Mouse (Mus musculus) forebrain, embryonic 15.5 days (tissue): ENCODE measurements around the gene Adamtsl1. TPM values are rescaled to one million over a fixed set of nuclear protein-coding genes. Genes with fewer than 3 reads are reported as not detected.

Source experiments
- ATAC-seq: fragments of 200-750 bp; cut with Nextera tagmentation; replicated peaks from 2 replicates; pipeline ENCODE4 v1.8.0; 2017; ENCODE audit warnings: mild to moderate bottlenecking, moderate TSS enrichment, moderate library complexity
- H3K27ac ChIP-seq: fragments of 300-500 bp; sonication (generic); replicated peaks from 2 replicates; pipeline ENCODE4 v1.5.1; 2015; ENCODE audit warnings: mild to moderate bottlenecking, inconsistent platforms
- H3K27me3 ChIP-seq: fragments of 300-500 bp; sonication (generic); 2 replicates; pipeline ENCODE4 v1.6.1; 2015; ENCODE audit warnings: inconsistent platforms
- H3K36me3 ChIP-seq: fragments of 300-500 bp; sonication (generic); 2 replicates; pipeline ENCODE4 v1.6.1; 2015; ENCODE audit warnings: mild to moderate bottlenecking, inconsistent platforms
- H3K4me1 ChIP-seq: fragments of 300-500 bp; sonication (generic); 2 replicates; pipeline ENCODE4 v1.6.1; 2015; ENCODE audit warnings: inconsistent platforms
- H3K4me2 ChIP-seq: fragments of 300-500 bp; sonication (generic); replicated peaks from 2 replicates; pipeline ENCODE4 v1.6.1; 2015; ENCODE audit warnings: mild to moderate bottlenecking, inconsistent platforms
- H3K4me3 ChIP-seq: fragments of 300-500 bp; sonication (generic); 2 replicates; pipeline ENCODE4 v1.5.1; 2015; ENCODE audit warnings: mild to moderate bottlenecking, inconsistent platforms
- H3K9ac ChIP-seq: fragments of 300-500 bp; sonication (generic); replicated peaks from 2 replicates; pipeline ENCODE4 v1.6.1; 2015; ENCODE audit warnings: mild to moderate bottlenecking, inconsistent platforms
- H3K9me3 ChIP-seq: fragments of 300-500 bp; sonication (generic); 2 replicates; pipeline ENCODE4 v1.6.1; 2016; ENCODE audit warnings: inconsistent platforms
- WGBS: fragments of 180-500 bp; shearing (Covaris S2); methylation state at CpG from one replicate; pipeline ENCODE4 v1.1.7; 2015; ENCODE audit warnings: mixed read lengths; 5-methylcytosine and 5-hydroxymethylcytosine counted together
- polyA plus RNA-seq: library from polyadenylated mRNA; unstranded; fragments of >200 nt; fragmentation: Nextera tagmentation; extraction: Ambion mirVana; gene quantifications from 2 replicates; pipeline ENCODE4 v1.2.1, GENCODE M21; 2015

Adamtsl1 gene
- polyA plus RNA-seq, 1 experiment from 2014 or later, result 6.3 TPM

DNA sequence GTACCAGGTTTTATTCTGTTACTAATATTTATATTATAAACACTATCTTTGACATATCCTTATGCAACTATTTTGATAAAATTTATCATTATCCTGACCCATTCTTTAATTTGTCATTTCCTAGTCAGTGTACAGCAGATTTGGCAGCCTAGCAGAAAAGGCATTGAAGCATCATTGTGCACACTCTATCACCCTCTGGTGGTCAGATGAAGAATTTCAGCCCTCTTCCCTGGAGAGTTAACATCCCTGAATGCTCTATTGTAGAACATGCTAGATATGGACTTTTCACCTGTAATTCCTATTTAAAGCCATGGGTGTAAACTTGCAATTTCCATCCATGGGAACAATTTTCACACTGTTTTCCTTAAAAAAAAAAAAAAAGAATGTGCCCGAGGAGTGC lies 305.2 kb downstream of the Adamtsl1 start:
- ATAC-seq, result peak; percentile 69; the same call in 1 of the 2 replicates
- Histone ChIP-seq H3K9me3 (no peaks in the 10 kb centered on the region), H3K4me3 (no peak overlapping the region), H3K9ac (no peak overlapping the region), H3K36me3 (no peaks in the 10 kb centered on the region), H3K27ac (no peak overlapping the region), H3K27me3 (no peaks in the 10 kb centered on the region), H3K4me2 (no peak overlapping the region), H3K4me1 (peaks cover 4% of the 10 kb centered on the region)
- 78% methylated on average over 1 of the region's 1 CpGs for WGBS

DNA sequence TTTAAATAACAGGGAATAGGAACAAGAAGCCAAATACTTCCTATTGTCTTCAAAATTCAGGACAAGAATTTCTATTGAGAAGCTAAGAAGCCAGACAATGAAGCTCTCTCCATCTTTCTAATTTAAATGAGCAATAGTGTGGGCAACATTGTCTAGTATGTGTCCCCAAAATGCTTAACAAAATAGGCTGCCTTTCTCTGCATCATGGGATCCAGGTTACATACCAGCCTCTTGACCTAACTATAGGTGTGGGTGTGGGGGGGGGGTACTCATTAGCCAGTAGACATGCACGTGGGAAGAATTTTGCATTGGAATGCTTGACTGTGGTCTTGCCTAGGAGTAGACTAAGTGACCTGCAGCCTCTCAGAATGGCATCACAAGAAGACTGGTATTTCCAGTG lies 305.9 kb downstream of the Adamtsl1 start:
- Histone ChIP-seq H3K4me1 (peaks cover 6% of the 10 kb centered on the region), H3K4me2 (no peak overlapping the region), H3K27me3 (no peaks in the 10 kb centered on the region), H3K36me3 (no peaks in the 10 kb centered on the region), H3K9me3 (no peaks in the 10 kb centered on the region), H3K4me3 (no peak overlapping the region), H3K9ac (no peak overlapping the region), H3K27ac (no peak overlapping the region)
- 41% methylated on average over 1 of the region's 1 CpGs for WGBS
- no peak for ATAC-seq

DNA sequence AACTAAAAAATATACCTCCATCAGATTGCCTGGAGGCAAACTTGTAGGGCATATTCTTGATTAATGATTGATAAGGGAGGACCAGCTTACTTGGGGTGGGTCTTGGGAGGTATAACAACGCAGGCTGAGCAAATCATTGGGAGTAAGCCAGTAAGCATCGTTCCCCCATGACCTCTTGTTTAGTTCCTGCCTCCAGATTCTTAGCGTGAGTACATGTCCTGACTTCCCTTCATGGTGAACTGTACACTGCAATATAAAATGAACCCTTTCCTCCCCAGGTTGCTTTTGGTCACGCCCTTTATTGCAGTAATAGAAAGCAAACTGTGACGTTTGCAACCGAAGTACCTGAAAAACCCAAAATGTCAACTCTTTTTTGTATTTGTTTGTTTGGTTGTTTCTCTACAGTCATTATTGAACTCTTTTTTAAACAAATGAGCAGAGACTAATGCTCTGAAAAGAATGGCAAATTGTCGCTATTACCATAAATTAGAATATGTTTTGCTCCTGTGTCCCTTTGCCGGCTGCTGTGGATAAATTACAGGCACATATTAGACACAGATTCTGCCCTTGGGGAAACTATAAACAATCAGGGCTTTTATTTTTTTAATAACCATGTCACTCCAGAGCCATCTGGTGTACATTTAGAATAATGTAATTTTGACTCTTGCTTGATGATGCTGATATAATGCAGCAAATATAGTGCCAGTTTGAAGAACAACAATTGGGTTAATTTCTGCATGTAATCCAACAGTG lies 310.2 kb downstream of the Adamtsl1 start:
- no peaks in the 10 kb centered on the region for H3K36me3 ChIP-seq
- no peak overlapping the region for H3K4me3 ChIP-seq
- peak; percentile 91 for ATAC-seq
- peaks cover 6% of the 10 kb centered on the region for H3K4me1 ChIP-seq
- H3K27me3 ChIP-seq, result no peaks in the 10 kb centered on the region
- peak overlapping the region; percentile 41; the same call in 1 of the 2 replicates for H3K27ac ChIP-seq
- WGBS, result 35% methylated on average over 8 of the region's 8 CpGs
- H3K4me2 ChIP-seq, result no peak overlapping the region
- no peaks in the 10 kb centered on the region for H3K9me3 ChIP-seq
- no peak overlapping the region for H3K9ac ChIP-seq

DNA sequence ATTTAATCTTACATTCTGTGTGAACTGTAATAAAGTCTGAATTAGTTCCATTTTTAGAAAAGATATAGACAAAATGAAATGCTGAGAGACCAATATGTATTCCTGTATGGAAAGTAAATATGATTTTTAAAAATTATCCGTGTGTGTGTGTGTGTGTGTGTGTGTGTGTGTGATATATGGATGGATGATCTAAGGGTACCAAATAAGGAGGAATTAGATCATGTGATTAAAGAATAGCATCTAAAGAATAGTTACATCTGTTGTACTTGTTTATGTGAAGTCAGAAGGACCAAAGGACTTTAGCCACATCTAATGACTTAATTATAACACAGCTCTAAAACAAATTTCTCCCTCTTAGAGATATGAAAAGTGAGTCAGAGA lies 310.7 kb downstream of the Adamtsl1 start:
- peak; percentile 48 for ATAC-seq
- Histone ChIP-seq H3K4me2 (no peak overlapping the region), H3K9me3 (no peaks in the 10 kb centered on the region), H3K9ac (no peak overlapping the region), H3K4me1 (peaks cover 6% of the 10 kb centered on the region), H3K36me3 (no peaks in the 10 kb centered on the region), H3K27ac (0 out of 2 replicates have a peak overlapping the region, but pooled peaks have one; percentile 27), H3K4me3 (no peak overlapping the region), H3K27me3 (no peaks in the 10 kb centered on the region)
- 66% methylated on average over 1 of the region's 1 CpGs for WGBS

DNA sequence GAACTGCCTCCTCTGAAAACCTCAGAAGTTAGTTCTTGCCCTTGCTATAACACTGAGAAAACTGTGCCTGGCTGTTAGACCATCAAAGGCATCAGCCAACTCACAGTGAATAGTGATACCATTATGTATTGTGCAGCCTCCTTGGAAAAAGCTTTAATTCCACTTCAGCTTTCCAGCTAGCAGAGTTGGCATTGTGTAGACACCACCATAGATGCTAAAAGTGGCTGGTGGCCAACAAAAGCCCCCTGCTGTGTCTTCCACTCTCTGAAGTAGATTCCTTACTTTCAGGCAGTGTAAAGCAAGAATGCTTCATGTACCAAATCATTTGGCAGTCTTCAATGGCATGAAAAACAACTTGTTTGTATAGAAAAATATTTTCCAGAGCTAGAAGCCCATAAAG lies 323.1 kb downstream of the Adamtsl1 start:
- H3K9ac ChIP-seq, result no peak overlapping the region
- peaks cover 13% of the 10 kb centered on the region for H3K4me1 ChIP-seq
- ATAC-seq, result peak; percentile 83
- H3K9me3 ChIP-seq, result no peaks in the 10 kb centered on the region
- H3K36me3 ChIP-seq, result no peaks in the 10 kb centered on the region
- peak overlapping the region; percentile 55; the same call in 1 of the 2 replicates for H3K27ac ChIP-seq
- H3K4me3 ChIP-seq, result no peak overlapping the region
- no peaks in the 10 kb centered on the region for H3K27me3 ChIP-seq
- no peak overlapping the region for H3K4me2 ChIP-seq

DNA sequence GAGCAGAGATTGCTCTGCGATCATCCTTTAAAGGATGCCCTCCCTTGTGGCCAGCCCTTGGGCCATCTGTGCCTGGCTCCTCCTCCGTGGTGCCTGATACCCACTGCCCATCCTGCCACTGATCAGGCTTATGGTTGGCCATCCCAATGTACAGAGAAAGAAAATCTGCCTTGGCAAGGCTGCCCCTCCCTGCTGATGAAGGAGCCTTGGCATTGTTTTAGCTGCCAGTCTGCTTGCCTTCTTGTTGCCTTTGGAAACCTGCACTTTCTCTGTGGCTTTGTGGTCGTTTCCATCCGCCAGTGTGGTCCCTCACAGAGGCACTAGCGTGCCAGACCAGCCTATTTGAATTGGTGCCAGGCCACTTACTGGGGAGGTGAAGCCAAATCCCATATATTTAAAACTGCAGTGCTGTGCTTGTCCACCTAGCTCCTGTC lies 323.6 kb downstream of the Adamtsl1 start:
- Histone ChIP-seq H3K27ac (peak overlapping the region; percentile 55; the same call in 1 of the 2 replicates), H3K4me1 (peaks cover 16% of the 10 kb centered on the region), H3K4me2 (no peak overlapping the region), H3K9me3 (no peaks in the 10 kb centered on the region), H3K36me3 (no peaks in the 10 kb centered on the region), H3K9ac (no peak overlapping the region), H3K4me3 (no peak overlapping the region), H3K27me3 (no peaks in the 10 kb centered on the region)
- ATAC-seq, result peak; percentile 78
- 22% methylated on average over 5 of the region's 5 CpGs for WGBS

DNA sequence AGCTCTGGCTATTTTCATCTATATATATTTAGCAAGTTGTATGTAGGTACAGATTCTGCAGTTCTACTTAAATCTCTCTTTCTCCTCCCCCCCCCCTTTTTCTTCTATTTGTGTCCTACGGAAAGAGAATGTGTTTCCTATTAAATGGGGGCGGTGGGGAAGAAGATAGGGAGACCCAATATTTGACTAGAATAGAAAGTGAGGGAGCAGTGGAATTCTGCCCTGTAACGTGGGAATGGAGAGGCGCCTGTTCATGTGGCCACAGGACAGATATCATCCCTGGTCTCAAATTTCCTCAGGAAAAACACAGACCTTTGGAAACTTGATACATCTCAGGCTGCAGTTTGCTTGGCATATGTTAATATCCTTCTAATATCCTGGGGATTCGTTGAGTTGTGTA lies 324.1 kb downstream of the Adamtsl1 start:
- WGBS, result 66% methylated on average over 5 of the region's 5 CpGs
- Histone ChIP-seq H3K9ac (no peak overlapping the region), H3K27ac (no peak overlapping the region), H3K4me1 (peaks cover 16% of the 10 kb centered on the region), H3K27me3 (no peaks in the 10 kb centered on the region), H3K4me2 (no peak overlapping the region), H3K4me3 (no peak overlapping the region), H3K36me3 (no peaks in the 10 kb centered on the region), H3K9me3 (no peaks in the 10 kb centered on the region)
- ATAC-seq, result no peak

DNA sequence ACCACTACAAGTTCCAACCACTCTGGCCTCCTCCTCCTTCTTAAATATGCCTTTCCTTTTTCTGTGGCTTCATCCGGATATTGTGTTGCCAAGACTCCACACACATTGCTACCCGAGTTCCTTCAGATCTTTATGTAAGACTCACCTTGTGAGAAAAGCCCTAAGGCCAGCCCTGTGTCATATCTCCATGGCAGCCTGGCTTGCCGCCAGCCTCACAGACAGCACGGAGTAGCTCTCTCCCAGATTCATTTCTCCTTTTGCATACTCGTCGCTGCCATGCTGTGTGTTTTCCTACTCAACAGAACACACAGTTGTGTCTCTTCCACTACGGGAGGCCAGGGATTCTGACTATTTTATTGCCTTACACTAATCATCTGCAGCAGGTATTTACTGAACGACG lies 328.1 kb downstream of the Adamtsl1 start:
- no peak overlapping the region for H3K9ac ChIP-seq
- H3K4me3 ChIP-seq, result no peak overlapping the region
- H3K27ac ChIP-seq, result no peak overlapping the region
- ATAC-seq, result 0 out of 2 replicates have a peak, but pooled peaks have one; percentile 33
- no peaks in the 10 kb centered on the region for H3K9me3 ChIP-seq
- H3K27me3 ChIP-seq, result no peaks in the 10 kb centered on the region
- 45% methylated on average over 9 of the region's 9 CpGs for WGBS
- no peak overlapping the region for H3K4me2 ChIP-seq
- H3K36me3 ChIP-seq, result no peaks in the 10 kb centered on the region
- H3K4me1 ChIP-seq, result peaks cover 14% of the 10 kb centered on the region

DNA sequence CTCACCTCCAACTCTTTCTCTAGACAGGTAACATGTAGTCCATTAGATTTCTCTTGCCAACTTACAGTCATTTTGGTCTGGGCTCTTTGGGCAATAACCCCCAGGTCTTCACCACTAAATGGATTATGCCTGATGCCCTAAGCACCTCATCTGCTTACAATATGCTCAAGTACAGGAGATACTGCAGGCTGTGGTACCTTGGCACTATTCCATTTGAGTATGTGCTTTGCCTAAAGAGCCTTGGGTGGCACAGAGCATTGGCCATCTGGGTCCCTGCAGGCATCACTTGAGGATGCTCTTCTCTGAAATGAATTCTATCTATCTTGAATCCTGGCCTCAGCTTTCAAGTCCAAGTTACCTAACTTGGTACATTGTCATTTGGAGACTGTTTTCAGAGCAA lies 330.4 kb downstream of the Adamtsl1 start:
- ATAC-seq, result no peak
- Histone ChIP-seq H3K36me3 (no peaks in the 10 kb centered on the region), H3K9me3 (no peaks in the 10 kb centered on the region), H3K4me3 (no peak overlapping the region), H3K27ac (no peak overlapping the region), H3K27me3 (no peaks in the 10 kb centered on the region), H3K9ac (no peak overlapping the region), H3K4me2 (no peak overlapping the region), H3K4me1 (peaks cover 8% of the 10 kb centered on the region; the same call in 1 of the 2 replicates)

DNA sequence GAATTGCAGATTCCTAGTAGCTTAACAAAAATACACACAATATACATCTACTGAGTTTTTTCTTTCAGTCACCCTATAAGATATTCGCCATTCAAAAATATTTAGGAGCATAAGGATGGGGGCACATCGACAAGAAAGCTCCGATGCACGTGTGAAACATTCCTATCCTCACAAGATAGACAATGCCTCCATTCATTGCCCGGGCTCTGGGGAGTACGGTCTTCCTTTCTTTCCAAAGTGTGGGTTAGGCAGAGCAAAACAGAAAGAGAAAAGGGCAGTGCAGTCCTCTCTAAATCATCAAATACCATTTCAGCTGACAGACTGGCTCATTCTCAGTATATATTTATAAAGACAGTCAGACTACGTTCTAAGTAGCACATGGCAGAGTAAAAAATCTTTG lies 332.0 kb downstream of the Adamtsl1 start:
- no peak overlapping the region for H3K4me2 ChIP-seq
- peaks cover 8% of the 10 kb centered on the region; the same call in 1 of the 2 replicates for H3K4me1 ChIP-seq
- H3K9ac ChIP-seq, result no peak overlapping the region
- no peaks in the 10 kb centered on the region for H3K27me3 ChIP-seq
- ATAC-seq, result no peak
- no peak overlapping the region for H3K4me3 ChIP-seq
- no peak overlapping the region for H3K27ac ChIP-seq
- 11% methylated on average over 7 of the region's 7 CpGs for WGBS
- no peaks in the 10 kb centered on the region for H3K36me3 ChIP-seq
- no peaks in the 10 kb centered on the region for H3K9me3 ChIP-seq

DNA sequence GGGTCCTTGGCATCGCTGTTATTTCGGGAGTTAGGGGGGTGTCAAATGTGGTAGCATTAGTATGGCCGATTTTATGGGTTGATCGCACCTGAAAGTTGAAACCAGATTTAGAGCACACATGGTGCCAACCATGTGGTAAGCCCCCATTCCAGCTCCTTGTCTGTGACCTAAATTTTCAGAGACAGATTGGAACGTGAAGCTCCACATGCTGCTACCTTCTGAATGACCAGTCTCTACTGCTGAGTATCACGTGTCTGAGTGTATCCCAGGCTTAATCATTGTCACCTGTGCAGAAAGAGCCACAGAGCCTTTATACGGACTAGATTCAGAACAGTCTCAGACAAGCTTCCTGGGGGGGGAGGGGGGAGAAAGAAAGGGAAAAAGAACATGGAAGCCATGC lies 339.4 kb downstream of the Adamtsl1 start:
- ATAC-seq, result no peak
- Histone ChIP-seq H3K4me3 (no peak overlapping the region), H3K27me3 (no peaks in the 10 kb centered on the region), H3K4me1 (peaks cover 5% of the 10 kb centered on the region; the same call in 1 of the 2 replicates), H3K9me3 (no peaks in the 10 kb centered on the region), H3K9ac (no peak overlapping the region), H3K27ac (no peak overlapping the region), H3K4me2 (no peak overlapping the region), H3K36me3 (no peaks in the 10 kb centered on the region)
- 89% methylated on average over 7 of the region's 7 CpGs for WGBS

DNA sequence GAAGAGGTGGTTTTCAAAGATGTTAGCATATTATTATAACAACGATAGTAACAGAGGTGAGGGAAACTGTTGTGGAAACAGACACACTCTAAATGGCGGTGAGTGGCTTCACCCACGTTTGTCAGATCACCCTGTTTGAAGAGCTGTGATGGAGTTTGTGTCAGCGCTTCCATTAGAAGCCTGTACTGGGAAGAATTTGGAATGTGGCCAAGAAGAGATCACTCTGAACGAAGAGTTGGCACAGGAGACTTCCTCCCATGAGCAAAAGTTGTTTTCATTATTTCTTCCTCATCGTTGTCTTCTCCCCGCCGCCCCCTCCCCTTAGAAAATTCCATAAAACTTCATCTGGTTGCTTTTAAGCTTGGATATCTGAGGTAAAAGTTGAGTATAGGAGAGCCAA lies 340.5 kb downstream of the Adamtsl1 start:
- Histone ChIP-seq H3K4me2 (no peak overlapping the region), H3K36me3 (no peaks in the 10 kb centered on the region), H3K9me3 (no peaks in the 10 kb centered on the region), H3K27me3 (no peaks in the 10 kb centered on the region), H3K4me3 (no peak overlapping the region), H3K9ac (no peak overlapping the region), H3K4me1 (peaks cover 5% of the 10 kb centered on the region; the same call in 1 of the 2 replicates), H3K27ac (no peak overlapping the region)
- 47% methylated on average over 8 of the region's 8 CpGs for WGBS
- ATAC-seq, result no peak

DNA sequence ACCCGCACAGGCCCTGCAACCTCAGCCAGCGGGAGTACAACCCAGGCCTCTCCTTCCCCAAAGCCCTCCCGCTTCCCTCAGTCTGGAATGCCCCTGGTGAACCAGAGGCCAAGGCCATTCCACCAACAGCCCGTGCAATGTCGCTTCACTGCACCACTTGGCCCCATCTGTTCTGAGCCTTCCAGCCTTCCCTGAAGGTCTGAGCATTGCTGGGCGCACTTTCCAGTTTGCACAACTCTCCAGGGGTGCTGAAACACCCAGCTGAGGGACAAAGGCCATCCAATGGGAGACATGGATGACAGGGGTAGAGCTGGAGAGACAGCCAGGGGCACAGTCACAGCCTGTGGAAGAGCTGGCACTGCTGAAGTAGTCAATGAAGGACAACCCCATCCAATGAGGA lies 365.4 kb downstream of the Adamtsl1 start:
- H3K27me3 ChIP-seq, result no peaks in the 10 kb centered on the region
- no peak overlapping the region for H3K4me2 ChIP-seq
- no peaks in the 10 kb centered on the region for H3K9me3 ChIP-seq
- H3K36me3 ChIP-seq, result no peaks in the 10 kb centered on the region
- H3K4me1 ChIP-seq, result no peaks in the 10 kb centered on the region
- no peak overlapping the region for H3K9ac ChIP-seq
- ATAC-seq, result no peak
- no peak overlapping the region for H3K4me3 ChIP-seq
- 87% methylated on average over 6 of the region's 6 CpGs for WGBS
- no peak overlapping the region for H3K27ac ChIP-seq
